Mouse (Mus musculus): ENCODE measurements around the gene Capzb. TPM values are rescaled to one million over a fixed set of nuclear protein-coding genes. Genes with fewer than 3 reads are reported as not detected.
A peak's percentile ranks its signal among the peaks of the same experiment; 100 is the strongest.

Capzb gene
- total and polyA plus RNA-seq, 3 experiments = 86.4 to 388 (median 160) TPM

DNA sequence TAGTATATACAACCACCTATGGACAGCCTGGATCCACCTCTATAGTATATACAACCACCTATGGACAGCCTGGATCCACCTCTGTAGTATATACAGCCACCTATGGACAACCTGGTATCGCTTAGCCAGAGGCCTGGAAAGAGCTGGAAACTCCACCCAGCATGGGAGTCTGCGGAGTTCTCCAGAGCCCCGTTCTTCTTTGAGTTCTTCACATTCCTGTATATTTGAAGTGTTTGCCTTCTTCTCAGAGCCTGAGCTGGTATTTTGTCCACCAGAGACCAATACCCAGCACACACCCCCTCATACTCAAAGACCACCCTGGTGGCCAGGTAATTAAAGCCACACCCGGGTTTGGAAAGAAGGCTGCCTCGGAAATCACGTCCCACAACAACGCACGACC lies 64.0 kb downstream of the Capzb start:
- dilution Hi-C loops (cut with MboI; ENCODE audit: extremely low pct_ligation_motif_present, extremely low pct_unique_long_range_greater_than_20kb, low sequenced_read_pairs) = no loop called here

DNA sequence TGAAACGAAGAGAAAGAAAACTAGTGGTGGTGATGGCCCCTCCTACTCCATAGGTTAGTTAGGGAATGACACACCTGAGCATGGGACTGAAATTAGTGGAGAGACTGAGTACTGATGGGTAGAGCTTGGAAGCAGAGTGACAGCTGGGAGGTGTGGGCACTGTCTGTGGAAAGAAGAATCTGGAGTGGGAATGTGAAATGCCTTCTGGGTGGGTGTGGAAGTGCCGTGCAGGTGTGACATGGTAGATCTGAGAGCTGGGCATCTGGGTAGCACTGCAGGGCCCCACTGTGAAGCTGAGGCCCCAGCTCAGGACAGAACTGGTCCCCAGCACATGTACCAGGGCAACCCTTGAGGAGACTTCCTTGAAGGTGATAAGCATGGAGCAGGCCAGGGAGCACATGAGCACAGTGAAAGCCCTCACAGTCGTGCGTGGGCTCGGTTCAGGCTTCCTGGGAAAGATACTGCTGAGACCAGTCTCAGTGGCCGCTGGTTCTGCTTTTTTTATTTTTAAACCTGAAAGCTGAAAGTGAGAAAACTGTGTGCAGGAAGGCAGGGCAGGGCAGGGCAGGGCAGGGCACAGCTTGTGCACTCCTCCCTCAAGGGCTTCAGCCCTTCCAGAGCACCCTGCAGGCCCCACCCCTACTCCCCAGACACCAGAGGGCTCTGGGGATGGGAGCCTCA lies 66.1 kb downstream of the Capzb start:
- H3K27ac ChIP-seq (ENCODE audit: insufficient read depth, low read depth) = peak overlapping the region; percentile 73
- no peaks in the 10 kb centered on the region; the same call in 1 of the 2 replicates for H3K79me2 ChIP-seq (replicated peaks; ENCODE audit: control insufficient read depth, extremely low read depth, insufficient read depth, poor library complexity, severe bottlenecking)
- in situ Hi-C loops (cut with MboI; ENCODE audit: low pct_ligation_motif_present, low pct_unique_long_range_greater_than_20kb, low sequenced_read_pairs) = loop anchor here (10.0 kb wide), 1 partner anchor 174 kb away; no protein-coding TSS in a partner anchor
- H3K4me1 ChIP-seq (ENCODE audit: control insufficient read depth in 1 of 2, insufficient read depth in 2 of 2) = peaks cover 22 to 34% of the 10 kb centered on the region in 2 experiments
- no peaks in the 10 kb centered on the region for H3K27me3 ChIP-seq (replicated peaks)
- no peak overlapping the region for H3K4me3 ChIP-seq (replicated peaks in 1 of 3; ENCODE audit: low read depth in 2 of 3, low read length in 2 of 3, poor library complexity in 1 of 3)
- peak overlapping the region; percentile 33 for H3K4me2 ChIP-seq (ENCODE audit: insufficient read depth, low read depth, poor library complexity, severe bottlenecking)
- H3K9me3 ChIP-seq (replicated peaks; ENCODE audit: low read length) = no peaks in the 10 kb centered on the region
- peak; percentile 62 for DNase-seq (ENCODE audit: extremely low read depth)
- no peak overlapping the region for H3K9ac ChIP-seq (ENCODE audit: insufficient read depth, low read depth)
- dilution Hi-C loops (cut with MboI; ENCODE audit: extremely low pct_ligation_motif_present, extremely low pct_unique_long_range_greater_than_20kb, low sequenced_read_pairs) = no loop called here
- H3K36me3 ChIP-seq (replicated peaks in 1 of 2; ENCODE audit: control insufficient read depth in 1 of 2, insufficient read depth in 1 of 2, low read length in 1 of 2) = peaks cover 68 to 94% of the 10 kb centered on the region in 2 experiments
- TF ChIP-seq USF1 (IDR thresholded peaks at IDR 0.05; ENCODE audit: low read depth, low read length) (no peak), MAFK (IDR thresholded peaks at IDR 0.05; ENCODE audit: insufficient replicate concordance, low read length) (no peak), RCOR1 (conservative IDR thresholded peaks at IDR 0.05; ENCODE audit: low read depth, low read length) (no peak), POLR2AphosphoS2 (IDR thresholded peaks at IDR 0.05; ENCODE audit: low read depth, low read length) (no peak), JUND (conservative IDR thresholded peaks at IDR 0.05; ENCODE audit: low read depth, low read length) (no peak), BHLHE40 (IDR thresholded peaks at IDR 0.05; ENCODE audit: low read depth, low read length) (peak; percentile 41), MAZ (IDR thresholded peaks at IDR 0.05; ENCODE audit: low read depth, low read length) (0 out of 2 replicates have a peak, but pooled peaks have one; percentile 21), CTCF (conservative IDR thresholded peaks at IDR 0.05 in 1 of 2, IDR thresholded peaks at IDR 0.05 in 1 of 2; ENCODE audit: low read depth in 2 of 2, low read length in 2 of 2) (no peak), NRF1 (IDR thresholded peaks at IDR 0.05; ENCODE audit: low read depth, low read length) (0 out of 2 replicates have a peak, but pooled peaks have one; percentile 9), SIN3A (IDR thresholded peaks at IDR 0.05; ENCODE audit: low read length) (peak; percentile 57; the same call in 1 of the 2 replicates), HCFC1 (IDR thresholded peaks at IDR 0.05; ENCODE audit: low read depth, low read length) (no peak), ZMIZ1 (IDR thresholded peaks at IDR 0.05; ENCODE audit: low read depth, low read length) (no peak), SMC3 (IDR thresholded peaks at IDR 0.05; ENCODE audit: low read depth, low read length) (no peak), KAT2A (IDR thresholded peaks at IDR 0.05; ENCODE audit: insufficient replicate concordance, low read length) (no peak), MYC (IDR thresholded peaks at IDR 0.05; ENCODE audit: low read depth, low read length) (peak; percentile 81), TBP (conservative IDR thresholded peaks at IDR 0.05; ENCODE audit: low read depth, low read length) (no peak), NELFE (IDR thresholded peaks at IDR 0.05; ENCODE audit: low read depth, low read length) (peak; percentile 35; the same call in 1 of the 2 replicates), PAX5 (IDR thresholded peaks at IDR 0.05; ENCODE audit: low read length) (no peak), RAD21 (IDR thresholded peaks at IDR 0.05; ENCODE audit: low read depth, low read length) (no peak), ETS1 (conservative IDR thresholded peaks at IDR 0.05; ENCODE audit: low read depth, low read length) (peak; percentile 43), MEF2A (IDR thresholded peaks at IDR 0.05; ENCODE audit: borderline replicate concordance, low read depth, low read length) (peak; percentile 89), ZNF384 (IDR thresholded peaks at IDR 0.05; ENCODE audit: low read depth, low read length) (0 out of 2 replicates have a peak, but pooled peaks have one; percentile 7), TCF12 (IDR thresholded peaks at IDR 0.05; ENCODE audit: low read depth, low read length) (peak; percentile 66), EP300 (IDR thresholded peaks at IDR 0.05; ENCODE audit: low read length) (peak; percentile 71), MAX (IDR thresholded peaks at IDR 0.05; ENCODE audit: low read length) (peak; percentile 72), CHD2 (IDR thresholded peaks at IDR 0.05; ENCODE audit: low read length) (peak; percentile 39; the same call in 1 of the 2 replicates), UBTF (IDR thresholded peaks at IDR 0.05; ENCODE audit: low read depth, low read length) (no peak), POLR2A (IDR thresholded peaks at IDR 0.05; ENCODE audit: low read depth, low read length) (no peak; the same call in 1 of the 2 replicates)

More for the DNA sequence above, 64.0 kb downstream of the Capzb start:
- in situ Hi-C loops (cut with MboI; ENCODE audit: low pct_ligation_motif_present, low pct_unique_long_range_greater_than_20kb, low sequenced_read_pairs) = loop anchor here (10.0 kb wide), 1 partner anchor 172 kb away; no protein-coding TSS in a partner anchor
- DNase-seq (ENCODE audit: extremely low read depth) = no peak
- Histone ChIP-seq H3K4me3 (replicated peaks in 1 of 3; ENCODE audit: low read depth in 2 of 3, low read length in 2 of 3, poor library complexity in 1 of 3) (no peak overlapping the region), H3K36me3 (replicated peaks in 1 of 2; ENCODE audit: control insufficient read depth in 1 of 2, insufficient read depth in 1 of 2, low read length in 1 of 2) (peaks cover 53 to 92% of the 10 kb centered on the region in 2 experiments), H3K9ac (ENCODE audit: insufficient read depth, low read depth) (no peak overlapping the region), H3K27me3 (replicated peaks) (no peaks in the 10 kb centered on the region), H3K27ac (ENCODE audit: insufficient read depth, low read depth) (no peak overlapping the region), H3K9me3 (replicated peaks; ENCODE audit: low read length) (no peaks in the 10 kb centered on the region), H3K79me2 (replicated peaks; ENCODE audit: control insufficient read depth, extremely low read depth, insufficient read depth, poor library complexity, severe bottlenecking) (peaks cover 5% of the 10 kb centered on the region; the same call in 1 of the 2 replicates), H3K4me1 (ENCODE audit: control insufficient read depth in 1 of 2, insufficient read depth in 2 of 2) (peaks cover 23 to 36% of the 10 kb centered on the region in 2 experiments), H3K4me2 (ENCODE audit: insufficient read depth, low read depth, poor library complexity, severe bottlenecking) (no peak overlapping the region)
- TF ChIP-seq USF1 (IDR thresholded peaks at IDR 0.05; ENCODE audit: low read depth, low read length) (no peak), MAFK (IDR thresholded peaks at IDR 0.05; ENCODE audit: insufficient replicate concordance, low read length) (no peak), SMC3 (IDR thresholded peaks at IDR 0.05; ENCODE audit: low read depth, low read length) (no peak), IRF4 (IDR thresholded peaks at IDR 0.05; ENCODE audit: low read depth, low read length) (no peak), UBTF (IDR thresholded peaks at IDR 0.05; ENCODE audit: low read depth, low read length) (no peak), ZNF384 (IDR thresholded peaks at IDR 0.05; ENCODE audit: low read depth, low read length) (no peak), NRF1 (IDR thresholded peaks at IDR 0.05; ENCODE audit: low read depth, low read length) (no peak), ELF1 (IDR thresholded peaks at IDR 0.05; ENCODE audit: low read depth, low read length) (no peak), BHLHE40 (IDR thresholded peaks at IDR 0.05; ENCODE audit: low read depth, low read length) (no peak), PAX5 (IDR thresholded peaks at IDR 0.05; ENCODE audit: low read length) (no peak), MEF2A (IDR thresholded peaks at IDR 0.05; ENCODE audit: borderline replicate concordance, low read depth, low read length) (no peak), RAD21 (IDR thresholded peaks at IDR 0.05; ENCODE audit: low read depth, low read length) (no peak)
